Mouse (Mus musculus): ENCODE measurements around the gene Gtpbp1.

The Gtpbp1 gene

DNA sequence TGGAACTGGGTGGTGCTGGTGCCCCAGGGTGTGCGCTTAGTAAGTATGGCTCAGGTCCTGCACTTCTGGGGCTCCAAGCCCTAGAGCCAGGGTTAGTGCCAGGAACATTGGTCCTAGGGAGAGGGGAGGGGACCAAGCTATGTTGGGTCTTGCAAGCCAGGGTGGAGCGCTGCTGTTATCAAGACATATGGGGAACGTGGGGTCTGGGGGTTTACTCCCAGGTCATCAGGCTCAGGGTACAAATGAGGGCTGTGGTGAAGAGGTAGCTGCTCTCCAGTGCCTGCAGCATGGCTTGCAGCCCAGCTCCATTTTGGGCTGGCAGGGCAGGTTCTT lies 62.7 kb downstream of the Gtpbp1 start:
- no peak for DNase-seq (ENCODE audit: low read depth, low spot score)

GRCm38 (mm10) chr15:79753873-79754272 lies 63.2 kb downstream of the Gtpbp1 start:
- no peak for DNase-seq (ENCODE audit: low read depth, low spot score)

GRCm38 (mm10) chr15:79755176-79755575 lies 64.5 kb downstream of the Gtpbp1 start:
- no peak for DNase-seq (ENCODE audit: low read depth, low spot score)

GRCm38 (mm10) chr15:79755977-79756625 lies 65.5 kb downstream of the Gtpbp1 start:
- peak; percentile 86 for DNase-seq (ENCODE audit: low read depth, low spot score)

DNA sequence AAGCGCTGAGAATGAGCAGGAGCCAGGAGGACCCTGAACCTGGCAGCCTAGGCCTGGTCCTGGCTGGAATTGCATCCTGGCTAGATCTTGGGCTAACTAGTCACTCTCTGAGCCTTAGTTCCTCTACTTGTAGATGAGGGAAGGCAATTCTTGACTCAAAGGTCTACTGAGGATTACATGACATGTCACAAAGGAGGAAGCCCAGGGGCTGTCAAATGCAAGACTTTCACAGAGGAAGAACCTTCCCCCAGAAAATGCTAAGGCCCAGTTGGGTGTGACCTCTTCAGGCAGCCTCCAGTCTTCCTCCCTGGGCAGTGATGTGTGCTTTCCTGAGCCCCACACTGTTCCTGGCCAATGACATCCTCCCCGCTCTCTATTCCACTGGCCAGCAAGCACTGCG lies 66.5 kb downstream of the Gtpbp1 start:
- no peak for DNase-seq (ENCODE audit: low read depth, low spot score)

GRCm38 (mm10) chr15:79760956-79761355 lies 70.3 kb downstream of the Gtpbp1 start:
- DNase-seq (ENCODE audit: low read depth, low spot score), result no peak

DNA sequence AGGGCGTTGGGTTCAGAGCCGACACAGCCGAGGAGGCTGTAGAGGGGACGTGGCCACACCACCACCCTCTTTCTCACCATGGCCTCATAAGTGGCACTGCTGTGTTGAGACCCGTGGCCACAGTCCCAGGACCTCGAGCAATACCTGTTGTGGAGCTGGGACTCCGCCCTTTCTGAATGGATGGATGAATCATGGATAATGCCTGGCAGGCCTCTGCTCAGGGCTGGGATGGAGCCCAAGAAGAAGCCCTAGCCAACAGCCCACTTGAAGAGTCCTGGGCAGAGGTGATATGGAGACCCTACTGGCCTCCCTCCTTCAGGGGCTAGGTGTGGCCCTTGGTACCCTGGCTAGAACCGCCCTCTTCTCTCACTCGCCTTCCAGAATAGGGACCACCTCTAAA lies 72.4 kb downstream of the Gtpbp1 start:
- DNase-seq (ENCODE audit: low read depth, low spot score), result no peak

DNA sequence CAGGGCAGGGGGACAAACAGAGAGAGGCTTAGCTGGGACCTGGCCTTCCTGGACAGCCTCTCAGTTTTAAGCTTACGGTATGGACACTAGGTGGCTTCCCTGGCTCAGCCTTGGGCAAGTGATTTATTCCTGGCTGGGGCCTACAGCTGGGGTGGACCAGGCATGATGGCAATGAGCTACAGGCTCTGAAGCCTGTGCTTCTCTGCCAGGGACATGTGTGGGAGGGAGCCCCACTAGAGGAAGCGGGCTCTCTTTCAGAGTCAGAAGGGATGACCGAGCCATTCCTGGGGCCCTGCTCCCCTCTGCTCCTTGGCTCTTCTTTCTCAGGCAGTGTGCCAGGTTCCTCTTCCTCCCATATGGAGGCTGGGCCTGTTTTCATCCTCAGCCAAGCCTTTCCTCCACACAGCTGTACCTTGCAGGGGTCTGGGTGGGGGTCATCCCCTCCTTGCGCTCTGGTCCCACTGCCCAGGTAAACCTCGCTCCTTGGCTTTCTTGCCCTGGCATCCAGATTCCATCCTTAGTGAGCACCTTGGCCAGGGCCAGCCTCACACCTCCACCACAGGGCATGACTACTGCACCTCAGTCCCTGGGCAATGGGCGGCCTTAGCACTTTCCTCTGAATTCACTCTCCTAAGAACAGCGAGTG lies 73.1 kb downstream of the Gtpbp1 start:
- DNase-seq (ENCODE audit: low read depth, low spot score), result no peak

GRCm38 (mm10) chr15:79764539-79765267 lies 74.1 kb downstream of the Gtpbp1 start:
- peak; percentile 92 for DNase-seq (ENCODE audit: low read depth, low spot score)

DNA sequence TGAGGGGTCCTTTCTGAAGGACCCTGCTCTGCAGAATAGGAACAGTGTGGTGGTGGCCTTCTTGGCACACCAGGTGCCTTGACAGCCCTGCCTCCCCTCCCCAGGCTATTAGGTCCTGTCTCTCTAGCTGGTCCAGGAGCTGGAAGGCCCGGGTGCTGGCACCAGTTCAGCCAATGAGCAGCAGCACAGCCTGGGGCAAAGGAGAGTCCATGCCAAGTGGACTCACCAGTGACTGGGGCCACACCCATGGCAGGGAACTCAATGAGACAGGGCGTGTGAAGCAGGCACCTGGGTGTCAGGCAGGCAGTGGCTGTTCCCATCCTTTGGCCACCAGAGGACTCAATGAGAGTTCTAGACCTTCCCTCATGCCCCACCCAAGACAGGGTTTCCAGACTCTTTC lies 74.7 kb downstream of the Gtpbp1 start:
- DNase-seq (ENCODE audit: low read depth, low spot score), result no peak

- no peak for DNase-seq (ENCODE audit: low read depth, low spot score)
Measured at GRCm38 (mm10) chr15:79766168-79766567, 75.5 kb downstream of the Gtpbp1 start.

- DNase-seq (ENCODE audit: low read depth, low spot score), result no peak
Measured at GRCm38 (mm10) chr15:79766586-79767071, 76.0 kb downstream of the Gtpbp1 start.

DNA sequence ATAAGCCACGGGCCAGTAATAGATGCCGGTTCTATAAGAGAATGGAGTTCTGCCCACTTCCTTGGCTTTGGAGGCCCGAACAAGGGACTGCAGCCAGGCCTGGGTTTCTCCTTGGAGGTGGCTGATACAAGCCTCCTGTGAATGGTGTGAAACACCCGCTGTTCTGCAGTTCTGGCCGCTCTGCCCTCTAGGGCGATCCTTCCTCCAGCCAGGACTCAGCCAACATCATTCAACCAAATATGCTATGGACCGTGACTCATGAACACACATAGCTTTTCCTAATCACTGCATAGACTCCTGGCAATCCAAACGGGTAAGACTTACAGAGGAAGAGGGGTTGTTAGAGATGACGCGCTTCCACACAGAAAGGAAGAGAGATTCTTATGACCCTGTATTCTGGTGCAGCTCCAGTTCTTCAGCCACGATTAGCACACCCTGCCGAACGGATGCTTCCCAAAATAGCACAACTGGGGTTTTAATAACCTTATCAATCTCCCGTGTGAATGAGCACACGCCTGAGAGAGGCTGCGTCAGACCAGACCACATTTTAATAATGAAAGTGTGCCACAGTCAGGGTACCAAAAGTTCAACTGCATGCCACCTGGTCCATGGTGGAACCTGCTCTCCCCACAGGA lies 76.8 kb downstream of the Gtpbp1 start:
- DNase-seq (ENCODE audit: low read depth, low spot score), result no peak

- no peak for DNase-seq (ENCODE audit: low read depth, low spot score)
Measured at GRCm38 (mm10) chr15:79768302-79768701, 77.7 kb downstream of the Gtpbp1 start.

DNA sequence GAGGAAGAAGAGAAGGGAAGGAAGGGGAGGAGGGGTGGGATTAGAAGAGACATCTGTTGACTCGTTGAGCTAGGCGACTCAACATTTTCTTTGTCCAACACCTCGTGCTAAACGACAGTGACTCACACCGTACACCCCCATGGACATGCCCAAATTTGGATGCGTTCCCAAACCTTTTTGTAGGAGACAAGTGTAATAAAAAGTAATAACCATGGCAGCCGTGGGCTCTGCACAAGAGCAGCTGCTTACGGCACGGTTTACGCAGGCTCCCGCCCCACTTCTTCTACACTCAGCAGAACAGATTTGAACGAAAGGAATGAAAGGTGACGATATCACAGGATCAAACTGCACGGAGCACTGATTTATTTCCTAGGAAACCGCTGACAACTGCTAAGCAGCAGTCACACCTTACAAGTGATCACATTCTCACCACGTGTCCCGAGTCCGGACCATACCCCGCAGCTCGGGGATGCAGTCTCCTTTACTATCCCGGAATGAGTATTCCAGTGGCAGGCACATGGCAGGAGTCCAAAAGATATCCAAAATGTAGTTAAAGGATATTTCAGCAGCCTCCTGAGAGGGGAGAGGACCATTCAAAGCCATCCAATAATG lies 80.1 kb downstream of the Gtpbp1 start:
- peak; percentile 91 for DNase-seq (ENCODE audit: low read depth, low spot score)
